Mouse (Mus musculus) G1E (cell line): ENCODE results near the gene Iqschfp.

ENCODE experiments used
- CTCF ChIP-seq: IDR thresholded peaks from 2 replicates; pipeline ENCODE4 v1.5.1; 2012; ENCODE audit warnings: low read depth, low read length, inconsistent platforms, mixed read lengths
- GATA1 ChIP-seq: IDR thresholded peaks from 2 replicates; pipeline ENCODE4 v1.6.1; 2012; ENCODE audit warnings: borderline replicate concordance, low read length, inconsistent platforms, mixed read lengths
- POLR2AphosphoS5 ChIP-seq: IDR thresholded peaks from 2 replicates; pipeline ENCODE4 v1.6.1; 2012; ENCODE audit warnings: low read depth, low read length, inconsistent platforms; ENCODE audit not compliant: insufficient replicate concordance
- TAL1 ChIP-seq: conservative IDR thresholded peaks from 2 replicates; pipeline ENCODE4 v1.6.1; 2012; ENCODE audit warnings: low read depth, low read length, inconsistent platforms, mixed read lengths

- TF ChIP-seq GATA1 = no peak
- TF ChIP-seq CTCF = no peak
- no peak for TF ChIP-seq POLR2AphosphoS5
- TF ChIP-seq TAL1 = no peak
Observed at GRCm38 (mm10) chr3:68284500-68284899, 392.5 kb downstream of the Iqschfp start.
